Mouse (Mus musculus) heart, embryonic 13.5 days (tissue): ENCODE data around the gene Gys1. TPM values are rescaled to one million over a fixed set of nuclear protein-coding genes. Genes with fewer than 3 reads are reported as not detected.

Experiments
- ATAC-seq: fragments of 200-750 bp; cut with Nextera tagmentation; 2 replicates; pipeline ENCODE4 v1.8.0; 2017; ENCODE audit warnings: moderate TSS enrichment; ENCODE audit not compliant: insufficient number of reproducible peaks, low FRiP score, low TSS enrichment; ENCODE audit errors: extremely low read depth
- H3K27ac ChIP-seq: fragments of 300-500 bp; sonication (generic); replicated peaks from 2 replicates; pipeline ENCODE4 v1.5.1; 2015; ENCODE audit warnings: moderate library complexity, mild to moderate bottlenecking, inconsistent platforms
- H3K27me3 ChIP-seq: fragments of 300-500 bp; sonication (generic); replicated peaks from 2 replicates; pipeline ENCODE4 v1.6.1; 2015; ENCODE audit warnings: mild to moderate bottlenecking, inconsistent platforms
- H3K36me3 ChIP-seq: fragments of 300-500 bp; sonication (generic); 2 replicates; pipeline ENCODE4 v1.6.1; 2015; ENCODE audit warnings: mild to moderate bottlenecking, inconsistent platforms
- H3K4me1 ChIP-seq: fragments of 300-500 bp; sonication (generic); 2 replicates; pipeline ENCODE4 v1.6.1; 2015; ENCODE audit warnings: inconsistent platforms
- H3K4me2 ChIP-seq: fragments of 300-500 bp; sonication (generic); 2 replicates; pipeline ENCODE4 v1.6.1; 2015; ENCODE audit warnings: inconsistent platforms, mild to moderate bottlenecking, moderate library complexity
- H3K4me3 ChIP-seq: fragments of 300-500 bp; sonication (generic); 2 replicates; pipeline ENCODE4 v1.5.1; 2015; ENCODE audit warnings: moderate library complexity, mild to moderate bottlenecking, inconsistent platforms
- H3K9ac ChIP-seq: fragments of 300-500 bp; sonication (generic); 2 replicates; pipeline ENCODE4 v1.6.1; 2015; ENCODE audit warnings: inconsistent platforms, mild to moderate bottlenecking, moderate library complexity
- H3K9me3 ChIP-seq: fragments of 300-500 bp; sonication (generic); 2 replicates; pipeline ENCODE4 v1.6.1; 2016; ENCODE audit warnings: inconsistent platforms
- WGBS: fragments of 180-500 bp; shearing (Covaris S2); methylation state at CpG from one replicate; pipeline ENCODE4 v1.1.7; 2015; ENCODE audit warnings: mixed read lengths; 5-methylcytosine and 5-hydroxymethylcytosine counted together
- polyA plus RNA-seq: library from polyadenylated mRNA; unstranded; fragments of >200 nt; fragmentation: Nextera tagmentation; extraction: Ambion mirVana; gene quantifications from 2 replicates; pipeline ENCODE4 v1.2.1, GENCODE M21; 2015

The Gys1 gene
- polyA plus RNA-seq, 1 experiment from 2014 or later: 91.8 TPM

DNA sequence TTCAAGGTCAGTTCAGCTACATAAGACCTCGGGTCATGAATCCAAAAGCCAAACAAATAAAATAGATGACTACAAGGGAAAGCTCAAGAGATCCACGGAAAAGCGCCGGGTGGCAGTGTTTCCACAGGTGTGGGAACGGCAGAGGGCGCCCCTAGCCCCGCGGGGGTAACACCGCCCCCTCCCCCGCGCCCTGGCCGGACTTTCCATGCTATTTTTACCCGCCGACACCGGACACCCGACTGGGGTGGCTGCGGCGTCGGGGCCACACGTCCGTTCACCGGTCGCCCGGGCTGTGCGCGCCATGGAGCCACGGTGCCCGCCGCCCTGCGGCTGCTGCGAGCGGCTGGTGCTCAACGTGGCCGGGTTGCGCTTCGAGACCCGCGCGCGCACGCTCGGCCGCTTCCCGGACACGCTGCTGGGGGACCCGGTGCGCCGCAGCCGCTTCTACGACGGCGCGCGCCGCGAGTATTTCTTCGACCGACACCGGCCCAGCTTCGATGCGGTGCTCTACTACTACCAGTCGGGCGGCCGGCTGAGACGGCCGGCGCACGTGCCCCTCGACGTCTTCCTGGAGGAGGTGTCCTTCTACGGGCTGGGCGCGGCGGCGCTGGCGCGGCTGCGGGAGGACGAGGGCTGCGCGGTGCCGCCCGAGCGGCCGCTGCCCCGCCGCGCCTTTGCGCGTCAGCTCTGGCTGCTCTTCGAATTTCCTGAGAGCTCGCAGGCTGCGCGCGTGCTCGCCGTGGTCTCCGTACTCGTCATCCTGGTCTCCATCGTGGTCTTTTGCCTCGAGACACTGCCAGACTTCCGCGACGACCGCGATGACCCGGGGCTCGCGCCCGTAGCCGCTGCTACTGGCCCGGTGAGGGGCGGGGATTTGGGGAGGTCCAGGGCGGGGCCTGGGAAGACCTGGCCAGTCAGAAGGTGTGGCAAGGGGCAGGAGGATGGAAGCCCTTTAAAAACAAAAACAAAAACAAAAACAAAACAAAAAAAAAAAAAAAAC lies 28.2 kb upstream of the Gys1 start:
- H3K4me1 ChIP-seq: peaks cover 17% of the 10 kb centered on the region
- no peaks in the 10 kb centered on the region for H3K36me3 ChIP-seq
- H3K27me3 ChIP-seq: peaks cover 64% of the 10 kb centered on the region
- no peak overlapping the region for H3K27ac ChIP-seq
- peak overlapping the region; percentile 56 for H3K4me3 ChIP-seq
- H3K4me2 ChIP-seq: peak overlapping the region; percentile 80
- under 1% methylated on average over 114 of the region's 114 CpGs for WGBS
- no peak for ATAC-seq
- H3K9ac ChIP-seq: peak overlapping the region; percentile 77
- H3K9me3 ChIP-seq: no peaks in the 10 kb centered on the region

DNA sequence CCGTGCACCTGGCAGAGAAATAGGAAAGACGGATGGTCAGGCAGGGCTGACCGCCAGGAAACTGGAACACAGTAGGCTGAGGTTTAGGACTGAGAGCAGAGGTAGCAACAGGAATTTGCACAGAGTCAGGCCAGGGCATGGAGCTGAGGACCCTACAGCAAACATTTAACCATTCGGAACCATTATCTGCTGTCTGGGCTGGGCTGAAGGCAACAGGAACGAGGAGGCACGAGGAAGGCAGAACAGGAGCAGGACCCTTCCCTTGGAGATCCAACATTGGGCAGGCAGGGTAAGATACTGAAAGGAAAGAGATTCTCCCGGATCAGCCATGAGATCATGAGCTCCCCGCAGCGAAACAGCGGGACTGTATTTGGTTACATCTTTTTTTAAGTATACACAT lies 26.8 kb upstream of the Gys1 start:
- H3K4me1 ChIP-seq: peaks cover 24% of the 10 kb centered on the region
- peaks cover 76% of the 10 kb centered on the region for H3K27me3 ChIP-seq
- 75% methylated on average over 10 of the region's 10 CpGs for WGBS
- no peaks in the 10 kb centered on the region for H3K9me3 ChIP-seq
- no peak overlapping the region for H3K4me3 ChIP-seq
- no peak overlapping the region for H3K27ac ChIP-seq
- no peak overlapping the region for H3K4me2 ChIP-seq
- ATAC-seq: no peak
- no peak overlapping the region for H3K9ac ChIP-seq
- H3K36me3 ChIP-seq: no peaks in the 10 kb centered on the region

DNA sequence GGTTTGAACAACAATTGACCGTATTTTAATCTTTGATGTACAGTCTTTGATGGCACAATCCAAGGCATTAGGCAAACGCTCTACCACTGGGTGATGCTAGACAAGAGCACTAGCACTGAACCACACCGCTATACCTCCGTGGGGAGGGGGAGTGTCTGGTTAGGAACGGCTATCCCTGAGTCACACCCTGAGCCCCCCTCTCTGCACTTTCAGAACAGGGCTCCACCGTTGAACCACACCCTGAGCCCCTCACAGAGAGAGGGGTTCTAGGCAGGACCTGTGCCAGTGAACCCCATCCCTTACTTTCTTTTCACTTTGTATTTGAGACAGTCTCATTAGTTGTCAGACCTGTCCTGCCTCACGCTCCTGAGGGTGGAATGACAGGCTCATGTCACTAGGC lies 26.3 kb upstream of the Gys1 start:
- WGBS: 67% methylated on average over 7 of the region's 7 CpGs
- Histone ChIP-seq H3K27me3 (peaks cover 81% of the 10 kb centered on the region), H3K27ac (no peak overlapping the region), H3K9ac (no peak overlapping the region), H3K9me3 (no peaks in the 10 kb centered on the region), H3K4me1 (peaks cover 29% of the 10 kb centered on the region), H3K4me2 (no peak overlapping the region), H3K36me3 (no peaks in the 10 kb centered on the region), H3K4me3 (no peak overlapping the region)
- no peak for ATAC-seq

DNA sequence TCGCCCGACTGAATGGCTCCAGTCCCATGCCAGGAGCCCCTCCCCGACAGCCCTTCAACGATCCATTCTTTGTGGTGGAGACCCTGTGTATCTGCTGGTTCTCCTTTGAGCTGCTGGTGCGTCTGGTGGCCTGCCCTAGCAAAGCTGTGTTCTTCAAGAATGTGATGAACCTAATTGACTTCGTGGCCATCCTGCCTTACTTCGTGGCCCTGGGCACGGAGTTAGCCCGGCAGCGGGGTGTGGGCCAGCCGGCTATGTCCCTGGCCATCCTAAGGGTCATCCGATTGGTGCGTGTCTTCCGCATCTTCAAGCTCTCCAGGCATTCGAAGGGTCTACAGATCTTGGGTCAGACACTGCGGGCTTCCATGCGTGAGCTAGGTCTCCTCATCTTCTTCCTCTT lies 25.7 kb upstream of the Gys1 start:
- no peak for ATAC-seq
- Histone ChIP-seq H3K27me3 (peaks cover 87% of the 10 kb centered on the region), H3K4me2 (no peak overlapping the region), H3K27ac (no peak overlapping the region), H3K36me3 (no peaks in the 10 kb centered on the region), H3K9me3 (no peaks in the 10 kb centered on the region), H3K9ac (no peak overlapping the region), H3K4me1 (peaks cover 35% of the 10 kb centered on the region), H3K4me3 (no peak overlapping the region)
- WGBS: 85% methylated on average over 17 of the region's 17 CpGs

DNA sequence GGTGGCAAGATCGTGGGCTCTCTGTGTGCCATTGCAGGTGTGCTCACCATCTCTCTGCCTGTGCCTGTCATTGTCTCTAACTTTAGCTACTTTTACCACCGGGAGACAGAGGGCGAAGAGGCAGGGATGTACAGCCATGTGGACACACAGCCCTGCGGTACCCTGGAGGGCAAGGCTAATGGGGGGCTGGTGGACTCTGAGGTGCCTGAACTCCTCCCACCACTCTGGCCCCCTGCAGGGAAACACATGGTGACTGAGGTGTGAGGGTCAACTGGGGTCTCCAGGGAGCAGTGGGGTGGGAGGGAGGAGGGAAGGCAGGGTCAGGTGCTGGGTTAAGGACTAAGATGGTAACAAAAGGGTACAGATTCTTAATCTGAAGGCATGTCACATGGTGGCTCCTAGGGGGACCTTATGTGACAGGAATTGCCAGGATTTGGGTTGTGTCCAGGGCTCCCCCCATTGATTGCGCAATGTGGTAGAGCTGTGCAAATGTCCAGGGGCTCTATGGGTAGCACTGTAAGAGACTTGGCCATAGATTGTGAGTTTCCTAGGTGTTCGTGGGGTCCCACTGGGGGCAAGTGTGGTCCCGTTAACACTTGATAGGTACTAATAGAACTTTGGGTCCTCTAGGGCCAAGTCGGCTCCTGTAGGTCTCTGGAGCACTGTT lies 25.0 kb upstream of the Gys1 start:
- Histone ChIP-seq H3K9me3 (no peaks in the 10 kb centered on the region), H3K36me3 (no peaks in the 10 kb centered on the region), H3K4me2 (no peak overlapping the region), H3K9ac (no peak overlapping the region), H3K27ac (no peak overlapping the region), H3K4me3 (no peak overlapping the region), H3K4me1 (peaks cover 41% of the 10 kb centered on the region), H3K27me3 (peaks cover 94% of the 10 kb centered on the region)
- 76% methylated on average over 8 of the region's 8 CpGs for WGBS
- ATAC-seq: no peak

DNA sequence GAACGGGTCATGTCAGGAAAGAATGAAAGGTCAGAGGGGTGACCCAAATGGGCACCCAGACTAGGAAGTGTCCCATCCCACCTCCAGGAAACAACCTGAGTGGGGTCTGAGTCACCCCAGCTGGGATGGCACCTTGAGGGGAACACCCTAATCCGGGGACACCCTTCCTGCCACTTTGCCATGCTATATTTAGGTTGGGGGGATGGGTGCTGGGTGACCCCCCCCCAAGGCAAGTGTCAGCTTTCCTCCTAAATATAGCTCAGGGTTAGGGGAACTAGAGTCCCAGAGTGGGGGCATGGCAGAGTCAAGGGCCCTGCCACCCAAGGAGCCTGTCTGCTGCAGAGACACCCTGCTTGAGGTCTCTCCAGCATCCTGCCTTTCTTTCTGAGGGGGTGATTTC lies 22.2 kb upstream of the Gys1 start:
- no peak for ATAC-seq
- WGBS: 56% methylated on average over 2 of the region's 2 CpGs
- H3K4me2 ChIP-seq: no peak overlapping the region

DNA sequence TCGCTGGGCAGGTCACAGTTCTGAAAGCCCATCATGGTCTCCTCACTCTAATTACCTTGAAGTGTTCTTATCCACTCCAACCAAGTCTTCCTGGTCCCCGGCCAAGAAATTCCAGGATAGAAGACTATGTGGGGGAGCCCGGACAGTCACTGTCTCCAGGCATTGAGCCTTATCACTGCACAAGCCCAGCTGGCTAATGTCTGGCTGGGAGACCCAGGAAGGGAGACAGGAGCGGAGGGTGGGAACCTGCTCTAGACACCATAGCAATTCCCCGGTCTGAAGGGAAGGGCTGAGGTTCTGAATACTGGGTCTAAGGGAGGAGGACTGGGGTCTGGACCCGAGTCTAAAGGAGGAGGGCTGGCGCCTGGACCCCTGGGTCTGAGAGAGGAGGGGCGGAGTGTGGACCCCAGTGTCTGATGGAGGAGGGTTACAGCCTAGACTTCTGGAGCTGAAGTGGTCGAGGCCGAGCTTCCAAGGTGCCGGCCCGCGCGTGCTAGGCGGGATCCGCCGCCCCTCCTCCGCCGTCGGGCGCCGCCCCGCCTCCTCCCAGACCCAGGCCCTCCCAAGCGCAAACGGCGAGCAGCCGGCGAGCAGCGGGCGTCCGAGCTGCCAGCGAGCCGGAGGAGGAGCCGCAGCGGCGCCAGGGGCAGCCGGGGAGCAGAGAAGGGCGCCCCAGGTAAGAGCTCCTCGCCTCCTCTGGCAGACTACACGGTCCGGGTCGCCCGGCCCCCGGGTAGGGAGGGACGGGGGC lies 21.4 kb upstream of the Gys1 start, which contains the start of gene Ntf5:
Ntf5 (plus strand) TSS at position 583 of the 751 bp plus-strand sequence.
- Histone ChIP-seq H3K27ac (peak within 1 kb of the TSS; percentile 71), H3K4me3 (peak within 1 kb of the TSS; percentile 61), H3K4me1 (peaks cover 43% of the 10 kb centered on the region), H3K9ac (peak within 1 kb of the TSS; percentile 77), H3K4me2 (peak within 1 kb of the TSS; percentile 91), H3K9me3 (no peaks in the 10 kb centered on the region), H3K36me3 (no peaks in the 10 kb centered on the region), H3K27me3 (peaks cover 98% of the 10 kb centered on the region)
- peak; percentile 29; the same call in 1 of the 2 replicates for ATAC-seq
- under 1% methylated on average over 37 of the region's 45 CpGs for WGBS

More for the DNA sequence above, 22.2 kb upstream of the Gys1 start:
- Histone ChIP-seq H3K27me3 (peaks cover 98% of the 10 kb centered on the region), H3K9ac (no peak overlapping the region), H3K4me1 (peaks cover 37% of the 10 kb centered on the region), H3K4me3 (no peak overlapping the region), H3K27ac (no peak overlapping the region), H3K9me3 (no peaks in the 10 kb centered on the region), H3K36me3 (no peaks in the 10 kb centered on the region)

DNA sequence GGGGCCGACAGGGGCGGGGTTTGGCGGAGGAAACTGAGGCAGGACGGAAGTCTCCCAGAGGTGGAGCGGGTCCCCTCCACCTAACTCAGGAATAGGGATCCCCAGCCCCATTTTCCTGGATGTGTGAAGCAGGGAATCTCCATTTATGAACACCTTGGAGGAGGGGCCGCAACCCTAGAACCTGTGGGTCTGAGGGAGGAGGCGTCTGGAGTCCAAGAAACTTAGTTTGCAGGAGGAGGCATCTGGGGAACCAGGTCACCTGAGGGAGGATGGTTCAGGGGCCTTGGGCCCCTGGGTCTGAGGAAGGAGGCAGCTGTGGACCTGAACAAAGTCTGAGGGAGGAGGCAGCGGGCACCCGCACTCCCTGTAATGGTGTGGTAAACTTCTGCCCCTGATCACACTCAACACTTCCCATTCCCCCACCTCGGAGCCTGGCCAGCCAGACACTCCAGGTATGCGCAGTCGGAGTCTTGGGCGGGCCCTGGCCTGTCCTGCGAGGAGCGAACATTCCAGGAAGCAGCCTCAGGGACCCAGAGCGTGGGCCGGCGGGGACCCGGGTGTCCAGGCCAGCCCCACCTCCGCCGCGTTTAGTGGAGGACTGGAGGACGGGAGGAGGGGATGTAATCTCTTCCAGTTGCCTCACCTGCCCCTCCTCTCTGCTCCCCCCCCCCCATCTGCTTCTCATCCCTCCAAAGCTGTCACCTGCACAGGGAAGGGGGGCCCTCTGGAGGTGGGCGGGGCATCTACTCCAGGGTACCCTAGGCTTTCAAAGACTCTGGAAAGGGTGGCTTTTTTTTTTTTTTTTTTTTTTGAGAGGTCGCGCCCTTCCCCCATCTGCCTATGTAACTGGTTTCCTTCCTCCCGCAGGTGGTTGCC lies 20.5 kb upstream of the Gys1 start:
- H3K27ac ChIP-seq: peak overlapping the region; percentile 71
- peak overlapping the region; percentile 91 for H3K4me2 ChIP-seq
- peaks cover 98% of the 10 kb centered on the region for H3K27me3 ChIP-seq
- H3K4me3 ChIP-seq: peak overlapping the region; percentile 61
- H3K9ac ChIP-seq: peak overlapping the region; percentile 77
- peaks cover 44% of the 10 kb centered on the region for H3K4me1 ChIP-seq
- no peaks in the 10 kb centered on the region for H3K36me3 ChIP-seq
- H3K9me3 ChIP-seq: no peaks in the 10 kb centered on the region
- WGBS: 2% methylated on average over 27 of the region's 27 CpGs
- ATAC-seq: peak; percentile 31; the same call in 1 of the 2 replicates

DNA sequence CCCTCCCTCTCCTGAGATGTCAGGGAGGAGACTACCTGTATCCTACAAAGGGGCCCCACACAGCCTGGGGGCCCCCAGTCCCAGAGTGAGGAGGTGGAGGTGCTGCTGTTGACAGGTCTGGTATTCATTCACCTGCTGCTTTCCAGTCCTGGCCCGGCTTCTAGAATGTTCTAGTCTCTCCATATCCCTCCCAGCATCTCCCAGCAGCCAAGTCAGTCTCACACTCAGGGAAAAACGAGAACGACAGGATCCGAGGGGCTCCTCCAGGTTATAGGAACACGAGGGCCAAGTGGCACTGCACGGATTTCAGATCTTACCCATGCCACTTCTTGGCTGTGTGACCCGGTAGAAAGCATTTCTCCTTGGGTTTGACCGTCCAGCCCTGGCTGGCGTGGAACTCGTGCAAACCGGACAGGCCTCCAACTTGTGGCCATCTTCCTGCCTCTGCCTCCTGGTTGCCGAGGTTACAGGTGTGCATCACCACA lies 19.9 kb upstream of the Gys1 start:
- no peak overlapping the region for H3K9ac ChIP-seq
- peaks cover 98% of the 10 kb centered on the region for H3K27me3 ChIP-seq
- no peaks in the 10 kb centered on the region for H3K9me3 ChIP-seq
- WGBS: 30% methylated on average over 12 of the region's 12 CpGs
- ATAC-seq: no peak
- peak overlapping the region; percentile 91 for H3K4me2 ChIP-seq
- peaks cover 44% of the 10 kb centered on the region for H3K4me1 ChIP-seq
- no peak overlapping the region for H3K4me3 ChIP-seq
- no peak overlapping the region for H3K27ac ChIP-seq
- H3K36me3 ChIP-seq: no peaks in the 10 kb centered on the region

DNA sequence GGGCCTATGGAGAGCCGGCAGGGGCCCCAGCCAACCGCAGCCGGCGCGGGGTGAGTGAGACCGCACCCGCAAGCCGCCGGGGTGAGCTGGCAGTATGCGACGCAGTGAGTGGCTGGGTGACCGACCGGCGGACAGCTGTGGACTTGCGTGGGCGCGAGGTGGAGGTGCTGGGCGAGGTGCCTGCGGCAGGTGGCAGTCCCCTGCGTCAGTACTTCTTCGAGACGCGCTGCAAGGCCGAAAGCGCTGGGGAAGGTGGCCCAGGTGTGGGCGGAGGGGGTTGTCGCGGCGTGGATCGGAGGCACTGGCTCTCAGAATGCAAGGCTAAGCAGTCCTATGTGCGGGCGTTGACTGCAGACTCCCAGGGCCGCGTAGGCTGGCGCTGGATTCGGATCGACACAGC lies 19.0 kb upstream of the Gys1 start:
- 0 out of 2 replicates have a peak overlapping the region, but pooled peaks have one; percentile 42 for H3K9ac ChIP-seq
- H3K27me3 ChIP-seq: peaks cover 98% of the 10 kb centered on the region
- peak overlapping the region; percentile 50 for H3K4me2 ChIP-seq
- peak overlapping the region; percentile 30 for H3K4me3 ChIP-seq
- no peak overlapping the region for H3K27ac ChIP-seq
- no peak for ATAC-seq
- H3K9me3 ChIP-seq: no peaks in the 10 kb centered on the region
- 17% methylated on average over 37 of the region's 37 CpGs for WGBS
- H3K4me1 ChIP-seq: peaks cover 44% of the 10 kb centered on the region
- H3K36me3 ChIP-seq: peaks cover 1% of the 10 kb centered on the region
